Mouse (Mus musculus) cerebellum, postnatal 25 days (tissue): Measurements from ENCODE around the gene Phf20.
"Not testable (repeated sequence)": the region's sequence is repeated elsewhere in the genome, so short reads cannot be mapped to it uniquely, and the experiment has no call there.

Experiments used
- DNase-seq, 2 experiments: peaks; one replicate each; pipeline ENCODE4 v3.0.0; 2021; ENCODE audit warnings: mixed read lengths in 2 of 2

The Phf20 gene

GRCm38 (mm10) chr2:156196302-156197128, at the start of gene Phf20:
Phf20 (plus strand) TSS chr2:156196466.
- DNase-seq: peak; percentile 99 to 100

- DNase-seq: no peak
Measured at GRCm38 (mm10) chr2:156147316-156147915, 48.9 kb upstream of the Phf20 start.

GRCm38 (mm10) chr2:156151538-156151937, 44.7 kb upstream of the Phf20 start:
- DNase-seq: no peak

DNA sequence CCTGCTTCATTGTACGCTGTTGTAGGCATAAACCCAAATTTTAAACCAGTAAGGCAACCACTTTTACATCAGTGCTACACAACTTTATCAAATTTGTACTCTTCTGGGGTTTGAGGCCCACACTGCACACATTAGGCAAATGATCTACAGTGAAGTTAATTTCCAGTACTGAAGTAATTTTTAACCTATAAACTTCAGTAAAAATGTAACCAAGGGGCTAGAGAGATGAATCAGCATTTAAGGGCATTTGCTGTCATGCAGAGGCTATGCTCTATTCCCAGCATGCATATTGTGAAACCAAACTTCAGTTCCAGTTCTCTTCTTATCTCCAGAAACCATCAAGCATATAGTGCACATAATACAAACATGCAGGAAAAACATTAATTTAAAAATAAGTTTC, 30.8 kb upstream of the Phf20 start:
- no peak for DNase-seq

DNA sequence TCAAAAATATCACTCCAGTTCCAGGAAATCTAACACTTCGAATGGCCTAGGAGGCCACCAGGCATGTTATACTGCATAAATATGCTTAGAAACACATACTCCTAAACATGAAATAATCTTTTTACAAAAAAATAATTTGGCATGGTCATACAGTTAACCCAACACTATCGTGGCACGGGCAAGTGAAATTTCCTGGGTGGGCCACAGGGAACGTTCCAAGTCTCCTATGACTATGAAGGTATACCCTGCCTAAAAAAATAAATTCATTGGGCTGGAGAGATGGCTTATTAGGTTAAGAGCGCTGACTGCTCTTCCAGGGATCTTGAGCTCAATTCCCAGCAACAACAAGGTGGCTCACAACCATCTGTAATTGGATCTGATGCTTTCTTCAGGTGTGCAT, 29.7 kb upstream of the Phf20 start:
- DNase-seq: no peak

GRCm38 (mm10) chr2:156177079-156177478, 19.2 kb upstream of the Phf20 start:
- DNase-seq: no peak

- DNase-seq: no peak
Measured at GRCm38 (mm10) chr2:156177651-156178050, 18.6 kb upstream of the Phf20 start.

DNA sequence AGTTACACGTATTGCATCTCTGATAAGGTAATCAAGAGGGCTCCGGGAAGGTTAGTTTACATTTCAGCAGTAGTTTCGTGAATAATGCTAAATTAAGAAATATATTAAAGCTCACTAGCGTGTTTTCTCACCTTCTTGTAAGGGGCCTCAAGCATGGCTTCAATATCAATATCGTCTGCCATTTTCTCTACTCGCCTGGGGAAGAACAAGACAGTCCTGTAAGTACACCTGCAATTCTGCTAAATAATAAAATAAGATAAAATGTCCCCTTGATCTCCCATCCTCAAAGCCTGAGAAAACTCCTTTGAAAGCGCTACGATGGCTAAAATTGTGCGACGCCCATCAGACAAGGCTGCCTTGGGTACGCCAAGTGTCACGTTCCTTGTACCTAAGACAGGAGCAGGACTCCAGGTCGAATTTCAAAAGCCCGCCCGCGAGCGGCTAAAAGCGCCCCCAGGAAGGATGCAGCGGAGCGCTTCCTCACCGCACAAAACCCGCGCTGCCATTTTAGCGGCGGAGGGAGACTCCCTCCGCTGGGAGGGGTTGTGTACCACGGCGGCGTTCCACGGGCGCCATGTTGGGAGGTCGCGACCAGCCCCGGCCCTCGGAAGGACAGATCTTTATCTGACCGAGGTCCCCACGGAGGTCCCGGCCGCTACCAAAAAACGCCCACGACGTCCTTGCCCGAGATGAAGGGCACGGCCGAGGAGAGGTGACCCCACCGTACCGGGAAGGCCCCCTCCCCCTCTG, 17.0 kb upstream of the Phf20 start:
- DNase-seq: peak; percentile 84 to 85

DNA sequence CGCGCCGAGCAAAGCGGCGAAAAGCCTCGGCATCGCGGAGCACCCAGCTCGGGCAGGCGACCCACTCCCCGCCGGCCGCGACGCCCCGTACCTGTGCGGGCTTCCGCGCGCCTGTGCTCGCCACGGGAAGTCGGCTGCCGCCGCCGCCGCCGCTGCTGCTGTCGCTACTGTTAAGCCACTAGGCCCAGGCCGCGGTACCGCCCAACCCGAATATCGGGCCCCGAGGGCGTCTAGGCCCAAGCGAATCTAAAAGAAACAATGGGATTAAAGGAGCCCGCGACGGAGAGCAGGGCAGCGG, 16.5 kb upstream of the Phf20 start:
- DNase-seq: no peak

DNA sequence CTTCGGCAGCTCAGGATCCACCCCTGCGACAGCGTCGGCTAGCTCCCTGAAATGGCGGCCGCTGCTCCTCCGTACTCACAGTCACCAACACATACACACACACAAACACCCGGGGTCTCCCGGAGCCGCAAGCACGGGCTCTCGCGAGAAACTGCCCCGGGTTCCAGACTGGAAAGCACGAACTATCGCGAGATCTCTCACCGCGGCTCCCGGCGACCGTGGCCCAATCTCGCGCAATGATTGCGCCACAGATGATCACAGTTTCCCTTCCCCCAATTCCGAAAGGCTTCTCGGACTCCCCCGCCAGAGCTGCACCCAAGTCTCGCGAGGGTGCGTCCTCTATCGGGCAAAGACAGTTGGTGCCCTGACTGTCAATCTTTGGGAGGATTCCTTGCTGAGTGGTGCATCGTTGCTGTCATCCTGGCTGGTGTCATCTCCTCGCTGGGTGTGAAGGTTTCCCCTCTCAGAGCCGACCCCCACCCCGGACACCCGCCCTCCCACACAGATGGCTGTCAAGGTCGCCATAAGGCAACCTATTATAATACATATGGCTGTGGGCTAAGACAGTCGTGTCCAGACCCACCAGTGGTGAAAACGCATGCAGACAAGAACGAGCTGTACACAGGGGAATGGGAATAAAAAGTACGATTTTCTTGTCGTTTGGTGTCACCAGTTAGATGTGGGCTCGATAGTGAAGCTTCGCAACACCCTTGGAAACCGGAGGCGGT, 16.0 kb upstream of the Phf20 start, which contains the start of gene Rbm39:
Gene Rbm39, minus strand, starts transcription at position 145 of the 728 bp plus-strand sequence.
- peak; percentile 100 for DNase-seq

GRCm38 (mm10) chr2:156180824-156181590, 15.3 kb upstream of the Phf20 start:
- DNase-seq: no peak

GRCm38 (mm10) chr2:156181592-156181991, 14.7 kb upstream of the Phf20 start:
- no peak for DNase-seq

GRCm38 (mm10) chr2:156189241-156189640, 7.0 kb upstream of the Phf20 start:
- DNase-seq: not testable (repeated sequence)

GRCm38 (mm10) chr2:156190004-156190896, 6.0 kb upstream of the Phf20 start:
- DNase-seq: no peak

DNA sequence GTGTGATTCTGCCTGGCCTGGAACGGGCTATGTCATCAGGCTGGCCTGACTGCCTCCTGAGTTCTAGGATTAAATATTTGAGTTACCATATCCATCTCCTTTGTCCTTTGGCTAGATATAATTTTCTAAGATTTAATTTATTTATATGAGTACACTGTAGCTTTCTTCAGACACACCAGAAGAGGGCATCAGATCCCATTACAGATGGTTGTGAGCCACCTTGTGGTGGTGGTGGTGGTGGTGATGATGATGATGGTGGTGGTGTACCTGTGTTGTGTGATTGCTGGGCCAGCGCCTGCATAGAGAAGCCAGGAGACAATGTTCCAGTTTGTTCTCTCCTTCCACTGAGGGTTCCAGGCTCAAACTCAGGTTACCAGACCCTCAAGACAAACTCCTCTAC, 4.7 kb upstream of the Phf20 start:
- no peak for DNase-seq

DNA sequence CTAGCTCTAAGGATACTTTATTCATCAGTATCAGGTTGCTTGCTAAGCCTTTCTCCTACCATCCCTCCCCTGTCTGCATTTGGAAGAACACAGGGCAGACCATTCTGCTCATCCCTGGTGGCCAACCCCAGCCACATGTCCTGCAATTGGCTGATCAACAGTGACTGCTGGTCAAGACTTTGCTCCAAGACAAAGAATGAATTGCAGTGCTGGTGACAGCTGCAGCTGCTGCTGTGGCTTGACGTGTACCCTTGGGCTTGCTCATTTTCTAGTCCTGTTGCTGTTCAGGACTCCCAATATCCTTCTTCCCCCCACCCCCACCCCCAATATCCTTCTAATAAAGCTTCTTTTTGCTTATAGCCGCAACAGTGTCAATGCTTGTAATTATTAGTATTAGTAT, 4.2 kb upstream of the Phf20 start:
- DNase-seq: no peak

DNA sequence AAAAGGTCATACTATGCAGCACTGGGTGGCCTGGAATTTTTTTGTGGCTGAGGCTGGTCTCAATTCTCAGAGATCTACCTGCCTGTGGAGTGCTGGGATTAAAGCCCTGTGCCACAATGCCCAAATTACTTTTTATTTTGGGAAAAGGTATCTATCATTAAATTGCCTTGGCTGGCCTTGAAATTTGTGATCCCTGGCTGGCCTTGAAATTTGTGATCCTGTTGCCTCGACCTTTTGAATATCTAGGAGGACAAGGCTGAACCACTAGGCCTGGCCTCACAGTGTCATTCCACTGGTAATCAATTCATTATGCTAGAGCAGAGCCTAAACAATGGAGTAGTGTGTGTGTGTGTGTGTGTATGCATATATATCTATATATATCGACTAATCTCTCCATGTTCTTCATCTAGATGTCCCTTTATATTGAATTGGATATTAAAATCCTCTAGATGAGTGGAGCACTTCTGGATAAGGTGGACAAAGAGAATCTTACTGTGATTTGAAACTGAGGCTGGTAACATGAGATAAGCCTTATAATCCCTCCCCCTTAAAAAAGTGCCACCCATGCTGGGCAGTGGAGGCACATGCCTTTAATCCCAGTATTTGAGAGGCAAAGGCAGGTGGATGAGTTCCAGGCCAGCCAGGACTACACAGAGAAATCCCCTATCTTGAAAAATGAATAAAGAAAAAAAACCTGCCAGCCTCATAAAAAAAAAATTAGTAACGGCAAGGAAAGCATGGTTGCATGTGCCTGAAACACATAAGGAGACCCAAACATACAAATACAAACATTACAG, 3.0 kb upstream of the Phf20 start:
- no peak for DNase-seq

DNA sequence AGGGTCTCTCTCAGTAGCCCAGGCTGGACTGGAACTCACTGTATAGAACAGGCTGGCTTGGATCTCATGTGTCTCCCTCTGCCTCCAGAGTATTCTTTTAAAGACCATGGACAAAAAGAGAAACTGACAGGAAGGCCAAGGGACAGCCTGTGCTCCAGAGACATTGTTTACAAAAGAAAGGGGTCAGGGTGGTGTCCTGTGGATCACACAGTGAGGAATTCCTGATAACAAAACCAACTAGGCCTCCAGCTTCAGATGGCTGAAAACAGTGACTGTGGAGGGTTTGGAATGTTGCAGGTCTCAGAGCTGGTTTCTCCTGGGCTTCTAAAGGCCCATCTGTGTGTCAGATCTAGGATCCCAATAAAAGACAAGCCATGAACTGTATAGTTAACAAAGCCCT, 1.7 kb upstream of the Phf20 start:
- DNase-seq: no peak

- DNase-seq: no peak
Measured at GRCm38 (mm10) chr2:156197129-156197911, 1.1 kb downstream of the Phf20 start.

DNA sequence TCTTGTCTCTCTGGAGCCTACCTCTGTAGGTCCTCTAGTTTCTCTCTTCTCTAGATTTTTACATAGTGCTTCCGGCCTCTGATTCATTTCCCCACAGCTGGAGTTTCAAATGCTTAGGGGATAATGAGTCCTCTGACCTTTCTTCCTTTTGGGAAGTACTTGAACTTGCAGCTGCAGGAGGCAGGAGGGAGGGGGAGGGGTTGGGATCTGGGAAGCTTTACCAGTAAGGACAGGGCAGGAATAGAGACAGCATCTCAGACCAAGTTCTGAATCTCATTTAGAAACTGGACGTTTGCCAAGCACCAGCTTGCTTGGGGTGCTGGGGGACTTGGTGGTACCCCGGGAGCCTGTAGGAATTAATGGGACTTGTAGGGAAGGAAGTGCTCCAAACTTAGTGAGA, 3.7 kb downstream of the Phf20 start:
- no peak for DNase-seq
